Mouse (Mus musculus) lung, adult 2 months (tissue): ENCODE measurements at regions not wholly inside any gene's neighbourhood (a gene's known extent, or its start where the extent isn't known, plus 50 kb on each side); places are given as distances from the start of the nearest gene placed in this dataset.

Experiments
- CTCF ChIP-seq: fragments of 200-500 bp; IDR thresholded peaks from 2 replicates; pipeline ENCODE4 v1.5.1; 2011; ENCODE audit warnings: mild to moderate bottlenecking, low read length, control low read depth; ENCODE audit not compliant: insufficient read depth
- POLR2A ChIP-seq: fragments of 200-500 bp; IDR thresholded peaks from 2 replicates; pipeline ENCODE4 v1.6.1; 2011; ENCODE audit warnings: low read depth, mild to moderate bottlenecking, control low read depth, low read length, borderline replicate concordance; ENCODE audit errors: extremely low read depth

DNA sequence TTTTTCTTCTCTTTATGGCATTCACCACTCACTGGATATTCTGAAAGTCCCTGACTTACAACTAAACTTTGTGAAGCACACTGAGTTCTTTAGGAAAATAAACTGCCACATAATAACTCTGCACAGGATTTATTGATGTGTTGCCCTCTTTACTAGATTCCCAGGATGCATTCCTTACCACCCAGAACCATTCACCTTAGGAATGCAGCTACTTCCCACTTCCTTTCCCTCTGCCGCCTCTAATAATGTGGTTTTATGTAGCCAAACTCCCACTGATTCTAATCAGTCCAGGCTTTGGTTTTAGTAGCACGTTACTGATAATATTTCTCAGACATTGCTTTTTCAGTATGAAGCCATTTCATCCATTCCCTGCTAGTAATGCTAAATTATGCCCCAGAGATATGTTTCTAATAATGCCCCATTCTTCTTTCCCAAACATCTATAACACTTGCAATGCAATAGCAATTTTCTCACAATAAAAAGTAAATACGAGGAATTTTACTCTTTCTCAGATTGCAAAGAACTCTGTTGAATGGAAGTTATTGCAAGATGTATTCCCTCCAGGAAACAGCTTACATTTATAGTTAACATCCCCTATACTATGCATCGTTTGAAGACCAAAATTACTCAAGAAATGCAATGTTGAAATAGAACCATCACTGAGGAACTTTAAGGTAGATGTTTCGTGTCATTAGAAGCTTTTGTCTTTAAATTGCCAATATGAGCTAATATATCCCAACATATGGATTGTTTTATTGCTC, 145.2 kb upstream of the Zpld1 start:
- no peak for TF ChIP-seq CTCF
- TF ChIP-seq POLR2A = no peak
